Mouse (Mus musculus): ENCODE measurements around the gene Ttll5. TPM values are rescaled to one million over a fixed set of nuclear protein-coding genes. Genes with fewer than 3 reads are reported as not detected.

The Ttll5 gene
- total and polyA plus RNA-seq, 3 experiments = 7.4 to 18.5 TPM; not detected in 1

- Histone ChIP-seq H3K9ac (ENCODE audit: control insufficient read depth, low read depth, low read length, poor library complexity, severe bottlenecking) (no peak overlapping the region), H3K27ac (ENCODE audit: control insufficient read depth, low read depth, low read length) (no peak overlapping the region), H3K9me3 (replicated peaks; ENCODE audit: insufficient read depth, low read length) (no peaks in the 10 kb centered on the region), H3K27me3 (ENCODE audit: control insufficient read depth in 1 of 2, insufficient read depth in 2 of 2, low read length in 2 of 2) (no peaks in the 10 kb centered on the region; a peak in 1 of 4 replicates), H3K79me2 (ENCODE audit: control insufficient read depth, insufficient read depth, low read length, poor library complexity) (no peaks in the 10 kb centered on the region), H3K4me1 (ENCODE audit: control insufficient read depth in 1 of 2, insufficient read depth in 2 of 2, low read length in 2 of 2) (no peaks in the 10 kb centered on the region), H3K4me3 (ENCODE audit: control insufficient read depth in 1 of 2, insufficient read depth in 1 of 2, low read depth in 2 of 2, low read length in 2 of 2) (no peak overlapping the region), H3K36me3 (ENCODE audit: control insufficient read depth in 1 of 2, insufficient read depth in 2 of 2, low read length in 2 of 2) (no peaks in the 10 kb centered on the region)
- TF ChIP-seq CTCF (IDR thresholded peaks at IDR 0.05 in 2 of 3, conservative IDR thresholded peaks at IDR 0.05 in 1 of 3; ENCODE audit: control insufficient read depth in 1 of 3, insufficient read depth in 1 of 3, low read depth in 2 of 3, low read length in 3 of 3, poor library complexity in 1 of 3, severe bottlenecking in 1 of 3) (no peak), ELF1 (IDR thresholded peaks at IDR 0.05; ENCODE audit: low read depth, low read length) (no peak), POLR2AphosphoS2 (IDR thresholded peaks at IDR 0.05; ENCODE audit: low read length) (no peak), MYB (IDR thresholded peaks at IDR 0.05; ENCODE audit: low read depth, low read length) (no peak), USF1 (IDR thresholded peaks at IDR 0.05; ENCODE audit: low read depth, low read length) (no peak), SMC3 (IDR thresholded peaks at IDR 0.05; ENCODE audit: low read depth, low read length) (no peak), ETS1 (IDR thresholded peaks at IDR 0.05; ENCODE audit: low read depth, low read length) (no peak), CHD2 (IDR thresholded peaks at IDR 0.05; ENCODE audit: low read length) (no peak), ZKSCAN1 (IDR thresholded peaks at IDR 0.05; ENCODE audit: low read depth, low read length) (no peak), TBP (IDR thresholded peaks at IDR 0.05; ENCODE audit: low read depth, low read length) (no peak), JUND (IDR thresholded peaks at IDR 0.05; ENCODE audit: low read depth, low read length) (no peak)
- DNase-seq (ENCODE audit: low read depth, low spot score) = no peak
Observed at GRCm38 (mm10) chr12:86097781-86098180, 273.3 kb downstream of the Ttll5 start.

GRCm38 (mm10) chr12:86100711-86101110 lies 276.3 kb downstream of the Ttll5 start:
- H3K27me3 ChIP-seq (ENCODE audit: control insufficient read depth in 1 of 2, insufficient read depth in 2 of 2, low read length in 2 of 2) = no peaks in the 10 kb centered on the region; a peak in 1 of 4 replicates
- H3K4me3 ChIP-seq (ENCODE audit: control insufficient read depth in 1 of 2, insufficient read depth in 1 of 2, low read depth in 2 of 2, low read length in 2 of 2) = no peak overlapping the region
- H3K27ac ChIP-seq (ENCODE audit: control insufficient read depth, low read depth, low read length) = no peak overlapping the region
- H3K9ac ChIP-seq (ENCODE audit: control insufficient read depth, low read depth, low read length, poor library complexity, severe bottlenecking) = no peak overlapping the region
- H3K79me2 ChIP-seq (ENCODE audit: control insufficient read depth, insufficient read depth, low read length, poor library complexity) = no peaks in the 10 kb centered on the region
- TF ChIP-seq ZMIZ1 (IDR thresholded peaks at IDR 0.05; ENCODE audit: low read depth, low read length) = no peak
- TF ChIP-seq USF1 (IDR thresholded peaks at IDR 0.05; ENCODE audit: low read depth, low read length) = no peak
- no peak for TF ChIP-seq TAL1 (IDR thresholded peaks at IDR 0.05; ENCODE audit: low read length)
- no peak for TF ChIP-seq MAFK (IDR thresholded peaks at IDR 0.05; ENCODE audit: borderline replicate concordance, low read depth, low read length)
- no peak for TF ChIP-seq UBTF (IDR thresholded peaks at IDR 0.05; ENCODE audit: borderline replicate concordance, insufficient read depth, low read depth, low read length)
- no peak for TF ChIP-seq ZKSCAN1 (IDR thresholded peaks at IDR 0.05; ENCODE audit: low read depth, low read length)
- no peak for TF ChIP-seq MAZ (IDR thresholded peaks at IDR 0.05; ENCODE audit: low read depth, low read length)
- TF ChIP-seq GATA1 (IDR thresholded peaks at IDR 0.05; ENCODE audit: low read depth, low read length) = no peak
- no peak for TF ChIP-seq POLR2A (IDR thresholded peaks at IDR 0.05; ENCODE audit: control insufficient read depth in 1 of 2, insufficient read depth in 1 of 2, low read depth in 1 of 2, low read length in 2 of 2, poor library complexity in 1 of 2)
- TF ChIP-seq ELF1 (IDR thresholded peaks at IDR 0.05; ENCODE audit: low read depth, low read length) = no peak
- no peak for TF ChIP-seq E2F4 (IDR thresholded peaks at IDR 0.05; ENCODE audit: borderline replicate concordance, low read depth, low read length)
- no peak for TF ChIP-seq ZC3H11A (IDR thresholded peaks at IDR 0.05; ENCODE audit: low read depth, low read length)
- no peak for TF ChIP-seq MEF2A (IDR thresholded peaks at IDR 0.05; ENCODE audit: extremely low read depth, insufficient replicate concordance, low read depth, low read length, poor library complexity, severe bottlenecking)
- no peak for TF ChIP-seq MYC (IDR thresholded peaks at IDR 0.05; ENCODE audit: low read depth, low read length)
- no peak for TF ChIP-seq POLR2AphosphoS2 (IDR thresholded peaks at IDR 0.05; ENCODE audit: low read length)
- TF ChIP-seq CHD1 (IDR thresholded peaks at IDR 0.05; ENCODE audit: low read depth, low read length) = no peak
- no peaks in the 10 kb centered on the region for H3K9me3 ChIP-seq (replicated peaks; ENCODE audit: insufficient read depth, low read length)
- H3K4me1 ChIP-seq (ENCODE audit: control insufficient read depth in 1 of 2, insufficient read depth in 2 of 2, low read length in 2 of 2) = no peaks in the 10 kb centered on the region
- H3K36me3 ChIP-seq (ENCODE audit: control insufficient read depth in 1 of 2, insufficient read depth in 2 of 2, low read length in 2 of 2) = no peaks in the 10 kb centered on the region
- no peak for DNase-seq (ENCODE audit: low read depth, low spot score)
